Comparison of ENCODE assay signal across 1 mouse cellular context in the genomic region with DNA sequence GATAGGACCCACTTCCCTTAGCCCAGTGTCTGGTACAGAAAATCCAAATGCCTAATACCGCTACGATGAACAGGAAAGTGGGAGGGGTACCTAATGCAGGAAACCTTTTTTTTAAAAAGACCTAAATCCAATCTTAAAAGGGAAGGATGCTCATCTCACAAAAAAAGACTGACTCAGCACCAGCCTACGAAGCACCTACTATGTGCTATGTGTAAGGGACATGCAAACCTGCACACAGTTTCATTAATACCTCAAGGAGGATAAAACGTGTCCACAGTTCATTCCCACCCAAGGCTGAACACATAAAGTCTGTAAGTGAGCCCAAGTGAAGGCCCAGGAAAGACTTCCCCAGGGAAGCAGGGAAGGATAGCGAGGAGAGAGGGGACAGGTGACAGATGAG.
TF ChIP-seq lines count a peak whose summit lies in the region.

No protein-coding gene starts in this region.

TF ChIP-seq in CH12.LX, 34 proteins besides CTCF, POLR2A, EP300 and RAD21 (continued from another document):
- no peak for TF ChIP-seq RCOR1 (conservative IDR thresholded peaks at IDR 0.05; ENCODE audit: low read depth, low read length)
- no peak for TF ChIP-seq HCFC1 (IDR thresholded peaks at IDR 0.05; ENCODE audit: low read depth, low read length)
- no peak for TF ChIP-seq ZMIZ1 (IDR thresholded peaks at IDR 0.05; ENCODE audit: low read depth, low read length)
- no peak for TF ChIP-seq ELF1 (IDR thresholded peaks at IDR 0.05; ENCODE audit: low read depth, low read length)
